Mouse (Mus musculus) lung, adult 18-20 months (tissue): ENCODE measurements around the gene Snx18.

Source experiments
- DNase-seq, 2 experiments: peaks; one replicate each; pipeline ENCODE4 v3.0.0; 2022; ENCODE audit warnings: mixed read lengths in 2 of 2

Gene Snx18

DNA sequence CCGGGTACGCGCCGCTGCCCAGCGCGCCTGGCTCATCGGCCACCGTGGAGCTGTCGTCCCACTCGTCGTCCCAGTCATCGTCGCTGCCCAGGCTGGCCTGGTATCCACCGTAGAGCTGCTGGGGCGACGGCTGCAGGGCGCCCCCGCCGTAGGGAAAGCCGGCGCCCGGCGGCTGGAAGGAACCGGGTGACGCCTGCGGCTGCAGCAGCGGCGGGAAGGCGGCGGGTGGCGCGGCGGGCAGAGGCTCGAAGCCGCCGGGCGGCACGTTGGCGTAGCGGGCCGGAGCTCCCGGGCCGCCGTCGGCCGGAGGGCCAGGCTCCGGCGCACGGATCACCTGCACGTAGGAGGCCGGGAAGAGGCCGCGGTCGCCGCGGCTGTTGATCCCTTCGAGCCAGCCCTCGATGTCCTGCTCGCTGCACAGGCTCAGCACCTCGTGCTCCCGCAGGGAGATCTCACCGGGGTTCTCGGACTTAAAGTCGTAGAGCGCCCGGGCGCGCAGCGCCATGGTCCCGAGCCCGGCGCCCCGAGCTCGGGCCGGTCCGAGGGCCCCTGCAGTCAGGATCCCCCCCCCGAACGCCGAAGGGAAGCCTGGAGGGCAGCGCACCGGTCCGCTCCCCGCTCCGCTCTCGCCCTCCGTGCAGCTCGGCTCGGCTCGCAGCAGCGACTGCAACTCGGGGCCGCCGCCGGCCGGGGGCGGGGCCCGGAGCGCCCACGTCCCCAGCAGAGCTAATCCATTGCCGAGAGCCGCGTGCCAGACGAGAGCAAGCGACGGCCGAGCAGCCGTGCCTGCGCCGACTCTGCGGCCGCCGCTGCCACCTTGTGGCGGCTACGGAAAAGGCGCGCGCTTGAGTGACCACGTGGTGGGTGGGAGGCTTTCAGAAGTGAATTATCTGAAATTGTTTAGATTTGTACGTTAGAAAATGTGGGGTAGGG, at the start of gene Snx18:
Snx18 (minus strand) TSS at position 674 of the 933 bp plus-strand sequence.
- peak; percentile 90 to 93 for DNase-seq

GRCm38 (mm10) chr13:113663883-113664282, 45.5 kb upstream of the Snx18 start:
- DNase-seq = no peak

- no peak for DNase-seq
Observed at GRCm38 (mm10) chr13:113663151-113663779, 44.9 kb upstream of the Snx18 start, which contains the start of gene Hspb3. TSS of gene Hspb3 (minus strand) at chr13:113663676.

- no peak for DNase-seq
Observed at GRCm38 (mm10) chr13:113661826-113662271, 43.5 kb upstream of the Snx18 start.

- DNase-seq = no peak
Observed at GRCm38 (mm10) chr13:113660576-113661310, 42.4 kb upstream of the Snx18 start.

- no peak for DNase-seq
Observed at GRCm38 (mm10) chr13:113657204-113657603, 38.8 kb upstream of the Snx18 start.

DNA sequence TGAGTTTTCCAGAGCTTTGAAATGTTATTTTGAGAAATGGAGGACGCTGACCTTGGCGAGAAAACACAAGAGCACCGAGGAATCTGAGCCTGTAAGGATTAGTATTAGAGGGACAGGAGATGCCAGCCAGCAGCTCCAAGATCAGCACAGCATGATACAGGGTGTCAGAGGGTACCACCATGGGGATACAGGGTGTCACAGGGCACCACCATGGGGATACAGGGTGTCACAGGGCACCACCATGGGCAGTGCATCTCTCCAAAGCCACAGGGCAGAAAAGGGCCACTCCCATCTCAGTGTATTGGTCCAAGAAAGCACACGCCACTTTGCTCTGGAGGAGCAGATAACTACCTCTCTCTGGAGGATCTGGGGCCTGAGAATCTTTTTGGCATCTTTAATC, 38.3 kb upstream of the Snx18 start:
- no peak for DNase-seq

GRCm38 (mm10) chr13:113655511-113655910, 37.1 kb upstream of the Snx18 start:
- no peak for DNase-seq

DNA sequence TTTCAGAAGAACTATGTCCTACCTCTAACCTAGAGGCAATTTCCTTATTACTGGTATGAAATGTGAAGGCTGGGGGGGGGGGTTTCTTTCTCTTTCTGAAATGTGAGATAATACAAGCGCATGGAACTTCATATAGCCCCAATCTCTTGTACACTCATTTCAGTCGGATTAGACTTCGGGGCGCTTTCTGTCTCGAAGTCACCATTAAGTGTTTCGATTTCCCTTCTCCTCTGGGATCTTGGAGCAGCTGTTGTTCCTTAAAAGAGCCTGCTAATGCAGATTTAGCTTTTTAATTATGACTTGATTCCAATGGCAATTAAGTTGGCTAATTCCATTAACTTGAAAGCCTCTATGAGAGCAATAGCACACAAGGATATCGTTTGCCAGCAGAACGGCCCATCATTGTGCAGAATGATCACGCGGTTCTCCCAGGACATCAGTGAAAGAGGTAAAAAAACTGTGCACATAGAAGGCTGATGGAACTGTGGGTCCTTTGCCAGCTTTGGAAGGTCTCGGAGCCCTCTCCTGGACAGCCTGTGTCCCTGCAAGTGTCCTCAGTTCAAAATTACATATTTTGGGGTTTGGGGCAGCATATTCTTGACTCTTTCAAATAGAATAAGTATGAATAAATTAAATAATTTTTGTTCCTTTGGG, 22.7 kb upstream of the Snx18 start:
- DNase-seq = no peak

GRCm38 (mm10) chr13:113638914-113639313, 20.6 kb upstream of the Snx18 start:
- no peak for DNase-seq

GRCm38 (mm10) chr13:113635799-113636222, 17.4 kb upstream of the Snx18 start:
- peak in 1 of 2 experiments; percentile 27 for DNase-seq

DNA sequence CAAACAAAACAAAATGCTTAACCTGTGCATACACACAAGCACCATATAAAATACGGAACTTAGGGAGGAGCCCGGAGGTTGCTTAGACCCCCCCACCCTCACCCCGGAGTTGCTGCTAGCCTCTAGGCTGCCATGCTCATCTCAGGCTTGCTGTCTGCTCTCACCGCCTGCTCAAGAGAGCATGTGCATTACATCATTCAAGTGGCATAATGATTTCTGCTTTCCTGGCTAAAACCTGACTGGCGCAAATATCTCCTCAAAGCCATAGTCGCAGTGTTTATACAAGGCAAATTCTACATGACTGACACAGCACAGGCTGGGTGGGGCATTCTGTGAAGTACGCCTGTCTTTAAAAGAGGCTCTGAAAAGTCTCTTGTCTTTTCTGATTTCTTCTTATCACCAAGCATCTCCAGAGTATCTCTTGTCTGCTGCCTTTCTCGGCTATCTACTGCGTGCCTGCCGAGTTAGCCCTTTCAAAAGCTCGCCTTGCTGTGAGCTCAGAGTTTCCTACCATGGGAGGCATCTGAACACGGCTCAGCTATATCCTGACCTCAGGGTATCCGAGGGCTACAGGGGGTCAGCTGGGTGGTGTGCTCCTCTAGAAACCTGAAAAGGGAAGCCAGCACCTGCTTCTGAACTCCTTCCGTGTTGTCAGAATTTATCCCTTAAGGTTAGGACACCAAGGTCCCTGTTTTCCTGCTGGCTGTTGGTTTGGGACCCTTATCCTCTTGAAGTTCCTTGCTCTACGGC, 16.5 kb upstream of the Snx18 start:
- no peak for DNase-seq

GRCm38 (mm10) chr13:113632506-113632905, 14.1 kb upstream of the Snx18 start:
- DNase-seq = no peak

DNA sequence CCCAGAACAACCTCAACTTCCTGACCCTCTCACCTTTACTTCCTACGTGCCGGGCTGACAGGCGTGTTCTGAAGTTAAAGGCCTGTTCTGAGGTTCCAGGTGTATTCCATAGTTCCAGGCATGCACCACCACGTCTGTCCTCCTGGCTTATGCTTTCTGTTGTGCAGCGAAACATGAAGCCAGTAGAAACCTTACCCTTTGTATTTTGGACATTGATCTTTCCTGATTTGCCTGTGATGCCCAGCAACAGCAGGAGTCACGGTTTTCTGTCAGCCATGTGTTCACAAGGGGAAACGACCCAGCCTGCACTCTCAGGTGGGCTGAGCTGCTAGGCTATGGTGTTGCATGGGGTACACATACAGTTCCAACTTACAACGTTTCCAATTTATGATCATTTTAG, 9.2 kb upstream of the Snx18 start:
- DNase-seq = no peak

DNA sequence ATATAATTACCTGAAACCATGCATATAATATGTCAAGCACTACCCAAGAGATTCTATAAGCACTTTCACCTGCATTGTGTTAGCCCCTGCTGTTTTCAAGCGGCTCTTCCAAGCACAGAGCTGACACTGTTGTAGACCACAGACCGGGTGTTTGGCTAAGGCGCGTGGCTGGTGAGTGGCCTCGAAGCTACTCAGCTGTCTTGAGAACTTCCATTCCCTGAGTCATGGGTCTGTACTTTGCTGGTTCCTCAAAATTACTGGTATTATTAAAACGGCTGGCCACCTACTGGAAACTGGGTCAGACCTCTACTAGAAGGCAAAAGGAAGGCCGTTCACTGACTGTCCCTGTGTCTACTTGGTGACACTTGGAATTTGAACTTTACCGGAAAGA, 4.5 kb upstream of the Snx18 start:
- no peak for DNase-seq

- DNase-seq = peak in 1 of 2 experiments; percentile 45
Observed at GRCm38 (mm10) chr13:113622122-113622864, 3.9 kb upstream of the Snx18 start.

DNA sequence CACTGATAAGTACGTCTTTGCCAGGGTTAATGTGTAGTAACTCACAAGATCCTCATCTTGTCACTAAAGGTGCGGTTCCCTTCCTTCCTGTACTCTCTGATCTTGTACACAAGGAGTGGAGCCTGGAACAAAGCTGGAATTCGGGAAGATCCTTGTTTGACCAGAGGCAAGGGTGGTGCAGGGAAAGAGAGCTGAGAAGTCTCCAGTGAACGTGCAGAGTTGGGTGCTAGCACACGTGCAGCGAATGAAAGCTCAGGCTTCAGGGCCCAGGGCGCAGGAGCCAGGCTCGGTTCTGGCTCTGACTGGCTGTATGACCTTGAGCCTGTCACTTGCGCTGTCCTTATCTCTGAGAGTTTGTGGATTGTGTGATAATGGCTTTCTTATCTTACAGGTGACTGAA, 639 bp upstream of the Snx18 start:
- no peak for DNase-seq

DNA sequence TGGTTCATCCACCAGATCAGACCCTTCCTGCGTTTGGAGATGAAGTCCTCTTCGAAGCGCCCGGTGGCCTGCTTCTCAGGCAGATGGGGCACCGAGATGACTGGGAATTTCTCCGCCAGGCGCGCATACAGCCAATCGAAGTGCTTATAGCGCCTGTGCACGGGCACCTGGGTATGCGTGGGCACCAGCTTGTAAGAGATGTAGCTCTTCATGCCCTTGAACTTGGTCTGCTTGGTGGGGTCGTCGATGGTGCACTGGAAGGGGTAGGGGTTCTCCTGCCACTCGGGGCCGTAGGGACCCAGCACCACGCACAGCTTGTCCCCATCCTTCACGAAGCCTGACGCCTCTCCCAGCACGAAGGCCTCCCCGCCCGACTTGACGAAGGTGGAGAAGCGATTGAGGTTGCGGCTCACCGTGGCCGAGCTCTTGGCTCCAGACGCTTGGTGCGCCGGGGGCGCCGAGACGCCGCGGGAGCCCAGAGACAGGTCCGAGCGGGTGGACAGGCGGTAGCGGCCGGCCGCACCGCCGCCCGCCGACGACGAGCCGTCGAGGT, 950 bp downstream of the Snx18 start:
- DNase-seq = no peak

- DNase-seq = no peak
Observed at GRCm38 (mm10) chr13:113616751-113617337, 1.5 kb downstream of the Snx18 start.

DNA sequence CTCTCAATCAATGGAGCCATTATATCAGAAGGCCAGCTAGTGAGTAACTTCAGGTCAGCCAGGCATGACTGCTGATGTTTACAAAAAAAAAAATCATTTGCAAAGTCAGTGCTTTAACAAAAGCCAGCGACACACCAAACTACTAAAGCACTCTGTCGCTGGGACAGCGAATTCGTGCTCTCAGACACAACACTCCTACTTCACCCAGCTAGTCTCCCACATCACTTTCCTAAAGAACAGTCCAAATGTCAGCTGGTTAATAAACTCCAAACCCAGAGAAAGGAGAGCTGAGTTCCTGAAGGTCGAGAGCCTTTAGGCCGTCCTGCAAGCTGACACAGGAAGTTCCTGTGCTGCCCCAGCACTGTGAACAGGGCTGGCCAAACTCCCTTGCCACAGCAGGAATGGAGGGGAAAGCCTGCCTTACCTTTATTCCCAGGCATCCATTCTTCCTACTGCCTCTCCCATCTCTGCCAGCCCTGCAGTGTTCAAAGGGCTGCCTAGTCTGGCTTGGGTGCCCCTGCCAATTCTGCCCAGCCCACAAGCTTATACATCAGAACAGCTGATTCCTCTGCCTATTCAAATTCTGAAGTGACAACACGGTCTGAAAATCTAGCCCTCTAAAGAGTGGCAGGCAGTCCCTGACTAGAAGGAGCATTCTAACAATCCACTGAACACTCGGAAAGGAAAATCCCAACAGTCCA, 2.2 kb downstream of the Snx18 start:
- no peak for DNase-seq
